Mouse (Mus musculus) kidney, adult 2 months (tissue): ENCODE measurements around the gene Exosc3.

Source experiments
- CTCF ChIP-seq: fragments of 200-500 bp; conservative IDR thresholded peaks from 2 replicates; pipeline ENCODE4 v1.5.1; 2011; ENCODE audit warnings: low read depth, mild to moderate bottlenecking, control low read depth, low read length, moderate library complexity, mixed read lengths; ENCODE audit not compliant: insufficient read depth, insufficient read length
- POLR2A ChIP-seq: fragments of 200-500 bp; IDR thresholded peaks from one replicate; pipeline ENCODE4 v1.6.1; 2011; ENCODE audit warnings: low read depth, low read length, control low read depth

DNA sequence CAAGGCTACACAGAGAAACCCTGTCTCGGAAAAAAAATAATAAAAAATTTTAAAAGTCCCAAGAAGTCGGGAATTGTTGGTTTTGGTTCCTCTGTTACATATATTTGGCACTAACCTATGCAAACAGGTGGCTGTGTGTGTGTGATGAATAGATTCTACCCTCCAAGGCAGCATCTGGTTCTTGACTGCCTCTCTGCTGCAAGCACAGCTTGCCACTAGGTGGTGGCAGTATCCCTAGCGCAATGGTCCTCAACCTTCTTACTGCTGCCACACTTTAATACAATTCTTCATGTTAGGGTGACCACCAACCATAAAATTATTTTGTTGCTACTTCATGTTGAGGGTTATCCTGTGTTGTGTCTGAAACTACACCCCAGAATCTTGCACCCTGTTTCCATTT is 56.2 kb downstream of the Exosc3 start:
- TF ChIP-seq CTCF = peak; percentile 70
- TF ChIP-seq POLR2A = no peak
